Comparison of ENCODE assay signal across 10 mouse cellular contexts in genomic region chr11:116825230-116825629, GRCm38 (mm10). TPM values are rescaled to one million over a fixed set of nuclear protein-coding genes. Genes with fewer than 3 reads are reported as not detected.
DNase-seq lines count a peak whose midpoint lies in the region; ATAC-seq and TF ChIP-seq lines count a peak whose summit lies in the region.
"Had no signal": no experiment of that assay in that cellular context is flagged by ENCODE, and none has a peak within 500 bp of the region (broad histone marks: within the 10 kb centered on the region; RNA-seq: fewer than 3 reads in every experiment).

No protein-coding gene starts in this region.

- no peaks in the 10 kb centered on the region for H3K9me3 ChIP-seq in stomach, embryonic 14.5 days (ENCODE audit: control insufficient read depth, low read depth, low read length)
- no peaks in the 10 kb centered on the region for H3K9me3 ChIP-seq in stomach, postnatal 0 days (ENCODE audit: control insufficient read depth, low read length)
- H3K9me3 ChIP-seq in intestine, embryonic 15.5 days: no peaks in the 10 kb centered on the region

- TF ChIP-seq EP300 in stomach, postnatal 0 days (optimal IDR thresholded peaks at IDR 0.05): no peak

- no peak overlapping the region for H3K4me2 ChIP-seq in stomach, embryonic 14.5 days (replicated peaks; ENCODE audit: low read depth, low read length)
- H3K4me2 ChIP-seq in stomach, postnatal 0 days (replicated peaks; ENCODE audit: low read depth): no peak overlapping the region
- H3K4me2 ChIP-seq in intestine, embryonic 15.5 days (replicated peaks): peak overlapping the region; percentile 19

- TF ChIP-seq CTCF in stomach, postnatal 0 days (IDR thresholded peaks at IDR 0.05; ENCODE audit: low read depth): no peak

- no peaks in the 10 kb centered on the region for H3K27me3 ChIP-seq in stomach, embryonic 14.5 days (ENCODE audit: control insufficient read depth, insufficient read depth, low read length)
- H3K27me3 ChIP-seq in stomach, postnatal 0 days (ENCODE audit: control insufficient read depth, insufficient read depth, low read length): no peaks in the 10 kb centered on the region
- H3K27me3 ChIP-seq in intestine, embryonic 15.5 days (replicated peaks): no peaks in the 10 kb centered on the region

- H3K4me1 ChIP-seq in stomach, embryonic 14.5 days (ENCODE audit: control insufficient read depth, insufficient read depth, low read length): peaks cover 20% of the 10 kb centered on the region
- peaks cover 9% of the 10 kb centered on the region for H3K4me1 ChIP-seq in stomach, postnatal 0 days (replicated peaks; ENCODE audit: control insufficient read depth, insufficient read depth)
- peaks cover 52% of the 10 kb centered on the region for H3K4me1 ChIP-seq in intestine, embryonic 15.5 days (replicated peaks)

- no peak overlapping the region for H3K9ac ChIP-seq in stomach, embryonic 14.5 days (replicated peaks; ENCODE audit: low read depth, low read length)
- H3K9ac ChIP-seq in stomach, postnatal 0 days (ENCODE audit: low read length): no peak overlapping the region
- no peak overlapping the region for H3K9ac ChIP-seq in intestine, embryonic 15.5 days

- DNase-seq in gastrocnemius, postnatal 14 days: peak; percentile 57
- no peak for DNase-seq in gastrocnemius, adult 8-10 months (ENCODE audit: low spot score in 2 of 2)
- DNase-seq in stomach, postnatal 0 days (ENCODE audit: low spot score): no peak
- DNase-seq in embryo, embryonic 10.5 days (ENCODE audit: low spot score): no peak
- DNase-seq in T-cell, adult 2 months (ENCODE audit: low spot score): no peak
- DNase-seq in frontal cortex, postnatal 25 days (ENCODE audit: low spot score in 2 of 2): no peak
- DNase-seq: lung, postnatal 36 days; right cerebral cortex, postnatal 25 days had no signal

- intact Hi-C loops in gastrocnemius, postnatal 14 days (cut with DNase I; ENCODE audit: low total_unique reads): no loop called here

- H3K36me3 ChIP-seq in stomach, embryonic 14.5 days (ENCODE audit: control insufficient read depth, insufficient read depth, low read length): no peaks in the 10 kb centered on the region
- H3K36me3 ChIP-seq in stomach, postnatal 0 days (ENCODE audit: control insufficient read depth, insufficient read depth, low read length): no peaks in the 10 kb centered on the region
- H3K36me3 ChIP-seq in intestine, embryonic 15.5 days: no peaks in the 10 kb centered on the region

- no peak overlapping the region for H3K4me3 ChIP-seq in stomach, embryonic 14.5 days (ENCODE audit: low read depth, low read length)
- no peak overlapping the region for H3K4me3 ChIP-seq in stomach, postnatal 0 days (ENCODE audit: low read depth, low read length)
- no peak overlapping the region for H3K4me3 ChIP-seq in intestine, embryonic 15.5 days (replicated peaks)

- no peak for ATAC-seq in stomach, embryonic 14.5 days (ENCODE audit: insufficient number of reproducible peaks, insufficient read depth, low FRiP score, low read depth)
- ATAC-seq in stomach, postnatal 0 days (ENCODE audit: low FRiP score, low TSS enrichment): no peak
- ATAC-seq in intestine, embryonic 15.5 days: no peak

- WGBS in stomach, embryonic 14.5 days: 76% methylated on average over 5 of the region's 5 CpGs
- WGBS in stomach, postnatal 0 days: 69% methylated on average over 5 of the region's 5 CpGs
- 71% methylated on average over 5 of the region's 5 CpGs for WGBS in intestine, embryonic 15.5 days

- H3K27ac ChIP-seq in stomach, embryonic 14.5 days (ENCODE audit: low read length): peak overlapping the region; percentile 53; the same call in 1 of the 2 replicates
- H3K27ac ChIP-seq in stomach, postnatal 0 days (replicated peaks): no peak overlapping the region
- H3K27ac ChIP-seq in intestine, embryonic 15.5 days: peak overlapping the region; percentile 27; the same call in 1 of the 2 replicates

RNA-seq across cellular contexts. Expression of gene Mxra7, which starts 2.6 kb away (rescaled TPM):
- total RNA-seq in gastrocnemius, postnatal 14 days (2021): 10 to 100 TPM; 23.1 to 29.6 TPM
- 1 to 10 TPM; 5.4 to 9.4 (median 8.1) TPM for total RNA-seq in gastrocnemius, adult 8-10 months (2022)
- polyA plus RNA-seq in stomach, embryonic 14.5 days (2014; fragmentation: Nextera tagmentation; extraction: Ambion mirVana): 16.5 and 17.4 TPM in 2 replicates
- polyA plus RNA-seq in stomach, postnatal 0 days (2015; fragmentation: Nextera tagmentation; extraction: Ambion mirVana): 15.9 and 18.4 TPM in 2 replicates
- 25.5 and 27.9 TPM in 2 replicates for polyA plus RNA-seq in intestine, embryonic 15.5 days (2015; fragmentation: Nextera tagmentation; extraction: Ambion mirVana)

RNA-seq across cellular contexts. Expression of gene Mettl23, which starts 17.8 kb away (rescaled TPM):
- total RNA-seq in gastrocnemius, postnatal 14 days (2021): 10 to 100 TPM; 24.1 to 24.7 TPM
- total RNA-seq in gastrocnemius, adult 8-10 months (2022): 10 to 100 TPM; 44.9 to 48.8 (median 45.4) TPM
- polyA plus RNA-seq in stomach, embryonic 14.5 days (2014; fragmentation: Nextera tagmentation; extraction: Ambion mirVana): 68.9 and 71.7 TPM in 2 replicates
- polyA plus RNA-seq in stomach, postnatal 0 days (2015; fragmentation: Nextera tagmentation; extraction: Ambion mirVana): 40.6 and 44.5 TPM in 2 replicates
- 62.0 and 63.7 TPM in 2 replicates for polyA plus RNA-seq in intestine, embryonic 15.5 days (2015; fragmentation: Nextera tagmentation; extraction: Ambion mirVana)

RNA-seq across cellular contexts. Expression of gene Jmjd6, which starts 18.0 kb away (rescaled TPM):
- 10 to 100 TPM; 19.5 to 21.4 TPM for total RNA-seq in gastrocnemius, postnatal 14 days (2021)
- total RNA-seq in gastrocnemius, adult 8-10 months (2022): 10 to 100 TPM; 17.7 to 27.2 (median 21.4) TPM
- polyA plus RNA-seq in stomach, embryonic 14.5 days (2014; fragmentation: Nextera tagmentation; extraction: Ambion mirVana): 68.2 and 68.6 TPM in 2 replicates
- polyA plus RNA-seq in stomach, postnatal 0 days (2015; fragmentation: Nextera tagmentation; extraction: Ambion mirVana): 31.8 and 33.2 TPM in 2 replicates
- polyA plus RNA-seq in intestine, embryonic 15.5 days (2015; fragmentation: Nextera tagmentation; extraction: Ambion mirVana): 81.2 and 88.5 TPM in 2 replicates

RNA-seq across cellular contexts. Expression of gene Mfsd11, which starts 27.0 kb away (rescaled TPM):
- 10 to 100 TPM; 22.3 to 27.2 TPM for total RNA-seq in gastrocnemius, postnatal 14 days (2021)
- total RNA-seq in gastrocnemius, adult 8-10 months (2022): 10 to 100 TPM; 21.7 to 23.9 (median 22.7) TPM
- polyA plus RNA-seq in stomach, embryonic 14.5 days (2014; fragmentation: Nextera tagmentation; extraction: Ambion mirVana): 38.7 and 40.8 TPM in 2 replicates
- polyA plus RNA-seq in stomach, postnatal 0 days (2015; fragmentation: Nextera tagmentation; extraction: Ambion mirVana): 31.5 and 34.6 TPM in 2 replicates
- 39.4 and 47.3 TPM in 2 replicates for polyA plus RNA-seq in intestine, embryonic 15.5 days (2015; fragmentation: Nextera tagmentation; extraction: Ambion mirVana)

RNA-seq across cellular contexts. Expression of gene Srsf2, which starts 27.7 kb away (rescaled TPM):
- 10 to 100 TPM; 73.0 to 80.9 TPM for total RNA-seq in gastrocnemius, postnatal 14 days (2021)
- total RNA-seq in gastrocnemius, adult 8-10 months (2022): 10 to 100 TPM; 63.8 to 81.3 (median 70.7) TPM
- 821 and 918 TPM in 2 replicates for polyA plus RNA-seq in stomach, embryonic 14.5 days (2014; fragmentation: Nextera tagmentation; extraction: Ambion mirVana)
- 403 and 419 TPM in 2 replicates for polyA plus RNA-seq in stomach, postnatal 0 days (2015; fragmentation: Nextera tagmentation; extraction: Ambion mirVana)
- 723 and 765 TPM in 2 replicates for polyA plus RNA-seq in intestine, embryonic 15.5 days (2015; fragmentation: Nextera tagmentation; extraction: Ambion mirVana)
